Mouse (Mus musculus) midbrain, embryonic 16.5 days (tissue): ENCODE measurements around the gene Dclk2. TPM values are rescaled to one million over a fixed set of nuclear protein-coding genes. Genes with fewer than 3 reads are reported as not detected.

Experiments used
- ATAC-seq: fragments of 200-750 bp; cut with Nextera tagmentation; 2 replicates; pipeline ENCODE4 v1.8.0; 2017; ENCODE audit warnings: moderate TSS enrichment
- H3K27ac ChIP-seq: fragments of 300-500 bp; sonication (generic); 2 replicates; pipeline ENCODE4 v1.5.1; 2014; ENCODE audit warnings: mild to moderate bottlenecking, low read length, mixed read lengths
- H3K27me3 ChIP-seq: fragments of 300-500 bp; sonication (generic); 2 replicates; pipeline ENCODE4 v1.6.1; 2014; ENCODE audit warnings: low read depth, low read length, mixed read lengths; ENCODE audit not compliant: control insufficient read depth, insufficient read depth
- H3K36me3 ChIP-seq: fragments of 300-500 bp; sonication (generic); 2 replicates; pipeline ENCODE4 v1.6.1; 2014; ENCODE audit warnings: mild to moderate bottlenecking, low read length, moderate library complexity, mixed read lengths; ENCODE audit not compliant: control insufficient read depth, insufficient read depth
- H3K4me1 ChIP-seq: fragments of 300-500 bp; sonication (generic); 2 replicates; pipeline ENCODE4 v1.6.1; 2014; ENCODE audit warnings: mild to moderate bottlenecking, low read length, mixed read lengths; ENCODE audit not compliant: control insufficient read depth, insufficient read depth
- H3K4me2 ChIP-seq: fragments of 300-500 bp; sonication (generic); 2 replicates; pipeline ENCODE4 v1.6.1; 2014; ENCODE audit warnings: mild to moderate bottlenecking, low read length, mixed read lengths
- H3K4me3 ChIP-seq: fragments of 300-500 bp; sonication (generic); 2 replicates; pipeline ENCODE4 v1.5.1; 2014; ENCODE audit warnings: low read depth, mild to moderate bottlenecking, low read length, moderate library complexity, mixed read lengths
- H3K9ac ChIP-seq: fragments of 300-500 bp; sonication (generic); 2 replicates; pipeline ENCODE4 v1.6.1; 2014; ENCODE audit warnings: low read depth, low read length, mixed read lengths
- H3K9me3 ChIP-seq: fragments of 300-500 bp; sonication (generic); replicated peaks from 2 replicates; pipeline ENCODE4 v1.6.1; 2014; ENCODE audit warnings: mild to moderate bottlenecking, low read length, mixed read lengths; ENCODE audit not compliant: control insufficient read depth, poor library complexity, severe bottlenecking
- whole genome bisulfite sequencing: fragments of 180-500 bp; shearing (Covaris S2); extraction: QIAGEN DNeasy Blood & Tissue Kit; methylation state at CpG from one replicate; pipeline ENCODE4 v1.1.7; 2014; 5-methylcytosine and 5-hydroxymethylcytosine counted together
- polyA plus RNA-seq: library from polyadenylated mRNA; unstranded; fragments of >200 nt; fragmentation: Nextera tagmentation; extraction: Ambion mirVana; gene quantifications from 2 replicates; pipeline ENCODE4 v1.2.1, GENCODE M21; 2015

Dclk2 gene
- polyA plus RNA-seq, 1 experiment from 2014 or later, result 85.0 TPM

GRCm38 (mm10) chr3:86914316-86914715 is 6.3 kb downstream of the Dclk2 start:
- no peaks in the 10 kb centered on the region for H3K27me3 ChIP-seq
- no peak overlapping the region for H3K4me2 ChIP-seq
- no peak overlapping the region for H3K27ac ChIP-seq
- H3K4me3 ChIP-seq, result no peak overlapping the region
- peaks cover 31% of the 10 kb centered on the region for H3K4me1 ChIP-seq
- WGBS, result 69% methylated on average over 3 of the region's 3 CpGs
- no peak overlapping the region for H3K9ac ChIP-seq
- peaks cover 6% of the 10 kb centered on the region; the same call in 1 of the 2 replicates for H3K36me3 ChIP-seq
- H3K9me3 ChIP-seq, result no peaks in the 10 kb centered on the region
- ATAC-seq, result no peak

- no peaks in the 10 kb centered on the region for H3K4me1 ChIP-seq
- H3K9ac ChIP-seq, result no peak overlapping the region
- no peak overlapping the region for H3K4me3 ChIP-seq
- no peaks in the 10 kb centered on the region for H3K27me3 ChIP-seq
- H3K9me3 ChIP-seq, result no peaks in the 10 kb centered on the region
- WGBS, result 95% methylated on average over 5 of the region's 5 CpGs
- H3K36me3 ChIP-seq, result peaks cover 15% of the 10 kb centered on the region
- H3K4me2 ChIP-seq, result no peak overlapping the region
- H3K27ac ChIP-seq, result no peak overlapping the region
- no peak for ATAC-seq
Measured at GRCm38 (mm10) chr3:86898366-86898765, 22.3 kb downstream of the Dclk2 start.

- Histone ChIP-seq H3K9ac (no peak overlapping the region), H3K4me3 (no peak overlapping the region), H3K9me3 (no peaks in the 10 kb centered on the region), H3K27me3 (no peaks in the 10 kb centered on the region), H3K27ac (no peak overlapping the region), H3K36me3 (peaks cover 10% of the 10 kb centered on the region), H3K4me1 (no peaks in the 10 kb centered on the region), H3K4me2 (no peak overlapping the region)
- no peak for ATAC-seq
- WGBS, result 46% methylated on average over 8 of the region's 8 CpGs
Measured at GRCm38 (mm10) chr3:86897551-86897950, 23.1 kb downstream of the Dclk2 start.

- H3K36me3 ChIP-seq, result peaks cover 8% of the 10 kb centered on the region
- no peak overlapping the region for H3K4me3 ChIP-seq
- no peak overlapping the region for H3K4me2 ChIP-seq
- H3K9me3 ChIP-seq, result no peaks in the 10 kb centered on the region
- no peaks in the 10 kb centered on the region for H3K27me3 ChIP-seq
- WGBS, result 87% methylated on average over 9 of the region's 9 CpGs
- no peak overlapping the region for H3K9ac ChIP-seq
- no peak for ATAC-seq
- H3K4me1 ChIP-seq, result no peaks in the 10 kb centered on the region
- no peak overlapping the region for H3K27ac ChIP-seq
Measured at GRCm38 (mm10) chr3:86897066-86897465, 23.6 kb downstream of the Dclk2 start.

GRCm38 (mm10) chr3:86894491-86894890 is 26.2 kb downstream of the Dclk2 start:
- no peaks in the 10 kb centered on the region for H3K9me3 ChIP-seq
- no peak overlapping the region for H3K27ac ChIP-seq
- 86% methylated on average over 2 of the region's 2 CpGs for WGBS
- no peak for ATAC-seq
- peaks cover 4% of the 10 kb centered on the region; the same call in 1 of the 2 replicates for H3K4me1 ChIP-seq
- H3K9ac ChIP-seq, result no peak overlapping the region
- no peaks in the 10 kb centered on the region for H3K27me3 ChIP-seq
- H3K36me3 ChIP-seq, result no peaks in the 10 kb centered on the region
- no peak overlapping the region for H3K4me2 ChIP-seq
- H3K4me3 ChIP-seq, result no peak overlapping the region

- H3K4me1 ChIP-seq, result peaks cover 13% of the 10 kb centered on the region; the same call in 1 of the 2 replicates
- H3K36me3 ChIP-seq, result no peaks in the 10 kb centered on the region
- no peak for ATAC-seq
- H3K4me2 ChIP-seq, result no peak overlapping the region
- no peak overlapping the region for H3K9ac ChIP-seq
- no peak overlapping the region for H3K27ac ChIP-seq
- H3K27me3 ChIP-seq, result no peaks in the 10 kb centered on the region
- no peak overlapping the region for H3K4me3 ChIP-seq
- no peaks in the 10 kb centered on the region for H3K9me3 ChIP-seq
Measured at GRCm38 (mm10) chr3:86887512-86887911, 33.1 kb downstream of the Dclk2 start.

- Histone ChIP-seq H3K27me3 (no peaks in the 10 kb centered on the region), H3K4me2 (no peak overlapping the region), H3K36me3 (no peaks in the 10 kb centered on the region), H3K9me3 (no peaks in the 10 kb centered on the region), H3K4me1 (peaks cover 10% of the 10 kb centered on the region; the same call in 1 of the 2 replicates), H3K4me3 (no peak overlapping the region), H3K9ac (no peak overlapping the region), H3K27ac (no peak overlapping the region)
- 98% methylated on average over 5 of the region's 5 CpGs for WGBS
- ATAC-seq, result no peak
Measured at GRCm38 (mm10) chr3:86885180-86885579, 35.5 kb downstream of the Dclk2 start.

GRCm38 (mm10) chr3:86884481-86884880 is 36.2 kb downstream of the Dclk2 start:
- Histone ChIP-seq H3K27ac (no peak overlapping the region), H3K4me2 (no peak overlapping the region), H3K9ac (no peak overlapping the region), H3K4me3 (no peak overlapping the region), H3K36me3 (no peaks in the 10 kb centered on the region), H3K9me3 (no peaks in the 10 kb centered on the region), H3K4me1 (peaks cover 8% of the 10 kb centered on the region; the same call in 1 of the 2 replicates), H3K27me3 (no peaks in the 10 kb centered on the region)
- ATAC-seq, result no peak
- WGBS, result 94% methylated on average over 2 of the region's 2 CpGs

- 89% methylated on average over 6 of the region's 6 CpGs for WGBS
- Histone ChIP-seq H3K9ac (no peak overlapping the region), H3K9me3 (no peaks in the 10 kb centered on the region), H3K4me1 (peaks cover 8% of the 10 kb centered on the region; the same call in 1 of the 2 replicates), H3K27me3 (no peaks in the 10 kb centered on the region), H3K4me2 (no peak overlapping the region), H3K27ac (no peak overlapping the region), H3K36me3 (no peaks in the 10 kb centered on the region), H3K4me3 (no peak overlapping the region)
- no peak for ATAC-seq
Measured at GRCm38 (mm10) chr3:86883985-86884384, 36.7 kb downstream of the Dclk2 start.
